Mouse (Mus musculus) liver, postnatal 0 days (tissue): ENCODE results near the gene Hspa5.

Experiments used
- CTCF ChIP-seq: sonication (generic); IDR thresholded peaks from 2 replicates; pipeline ENCODE4 v1.5.1; 2016; ENCODE audit warnings: antibody characterized with exemption, low read depth
- EP300 ChIP-seq: IDR thresholded peaks from 2 replicates; pipeline ENCODE4 v1.6.1; 2016; ENCODE audit warnings: antibody characterized with exemption, low read depth, mild to moderate bottlenecking

GRCm38 (mm10) chr2:34753811-34754550, 17.8 kb upstream of the Hspa5 start:
- no peak for TF ChIP-seq CTCF
- TF ChIP-seq EP300, result no peak
